ENCODE assay signal across 7 mouse cellular contexts in genomic region chr5:76529040-76529703, GRCm38 (mm10). TPM values are rescaled to one million over a fixed set of nuclear protein-coding genes. Genes with fewer than 3 reads are reported as not detected.
DNase-seq lines count a peak whose midpoint lies in the region; ATAC-seq lines count a peak whose summit lies in the region.

TSS of gene Exoc1 (plus strand) at chr5:76529311.

- no peaks in the 10 kb centered on the region for H3K4me1 ChIP-seq in embryonic facial prominence, embryonic 11.5 days (ENCODE audit: control insufficient read depth, insufficient read depth, low read length)
- H3K4me1 ChIP-seq in limb, embryonic 10.5 days: peaks cover 11% of the 10 kb centered on the region
- peaks cover 17% of the 10 kb centered on the region for H3K4me1 ChIP-seq in midbrain, embryonic 13.5 days (replicated peaks)

- 0 out of 2 replicates have a peak within 1 kb of the TSS, but pooled peaks have one; percentile 72 for H3K27ac ChIP-seq in embryonic facial prominence, embryonic 11.5 days (replicated peaks; ENCODE audit: low read depth, low read length)
- H3K27ac ChIP-seq in limb, embryonic 10.5 days: peak within 1 kb of the TSS; percentile 84
- peak within 1 kb of the TSS; percentile 76 for H3K27ac ChIP-seq in midbrain, embryonic 13.5 days

- DNase-seq in adrenal gland, postnatal 14 days: peak; percentile 96
- peak; percentile 97 for DNase-seq in embryonic facial prominence, embryonic 11.5 days (ENCODE audit: low spot score)
- peak; percentile 94 for DNase-seq in kidney, adult 11 months
- DNase-seq in limb, embryonic 10.5 days (ENCODE audit: low spot score): peak; percentile 97
- DNase-seq in spleen, adult 12 weeks (ENCODE audit: low spot score): peak; percentile 82

- peak within 1 kb of the TSS; percentile 77 for H3K9ac ChIP-seq in embryonic facial prominence, embryonic 11.5 days (replicated peaks; ENCODE audit: low read length)
- peak within 1 kb of the TSS; percentile 82 for H3K9ac ChIP-seq in midbrain, embryonic 13.5 days (replicated peaks)

- no peaks in the 10 kb centered on the region for H3K27me3 ChIP-seq in embryonic facial prominence, embryonic 11.5 days (ENCODE audit: control insufficient read depth, insufficient read depth, low read length)
- H3K27me3 ChIP-seq in limb, embryonic 10.5 days (ENCODE audit: low read depth, poor library complexity, severe bottlenecking): no peaks in the 10 kb centered on the region
- H3K27me3 ChIP-seq in midbrain, embryonic 13.5 days: no peaks in the 10 kb centered on the region

- H3K4me2 ChIP-seq in embryonic facial prominence, embryonic 11.5 days (ENCODE audit: low read depth, low read length): peak within 1 kb of the TSS; percentile 72
- peak within 1 kb of the TSS; percentile 94 for H3K4me2 ChIP-seq in midbrain, embryonic 13.5 days (replicated peaks)

- ATAC-seq in embryonic facial prominence, embryonic 11.5 days (replicated peaks; ENCODE audit: insufficient number of reproducible peaks, low FRiP score, low TSS enrichment, low read depth): peak; percentile 99
- ATAC-seq in granulocyte monocyte progenitor cell, adult 5-6 weeks (replicated peaks; ENCODE audit: poor library complexity, severe bottlenecking): peak; percentile 91
- peak; percentile 100 for ATAC-seq in midbrain, embryonic 13.5 days

- H3K4me3 ChIP-seq in embryonic facial prominence, embryonic 11.5 days (ENCODE audit: low read depth, low read length): peak within 1 kb of the TSS; percentile 94
- H3K4me3 ChIP-seq in limb, embryonic 10.5 days: peak within 1 kb of the TSS; percentile 78
- H3K4me3 ChIP-seq in midbrain, embryonic 13.5 days (replicated peaks): peak within 1 kb of the TSS; percentile 96

- WGBS in embryonic facial prominence, embryonic 11.5 days: 0% methylated on average over 35 of the region's 39 CpGs
- under 1% methylated on average over 39 of the region's 39 CpGs for WGBS in limb, embryonic 10.5 days
- WGBS in midbrain, embryonic 13.5 days: under 1% methylated on average over 39 of the region's 39 CpGs

- H3K9me3 ChIP-seq in embryonic facial prominence, embryonic 11.5 days (replicated peaks; ENCODE audit: control insufficient read depth, low read length): no peaks in the 10 kb centered on the region
- no peaks in the 10 kb centered on the region for H3K9me3 ChIP-seq in limb, embryonic 10.5 days (replicated peaks)
- H3K9me3 ChIP-seq in midbrain, embryonic 13.5 days: no peaks in the 10 kb centered on the region

- H3K36me3 ChIP-seq in embryonic facial prominence, embryonic 11.5 days (replicated peaks; ENCODE audit: control insufficient read depth, insufficient read depth, low read depth, low read length): no peaks in the 10 kb centered on the region
- H3K36me3 ChIP-seq in limb, embryonic 10.5 days: peaks cover 11% of the 10 kb centered on the region; the same call in 1 of the 2 replicates
- H3K36me3 ChIP-seq in midbrain, embryonic 13.5 days: peaks cover 11% of the 10 kb centered on the region

RNA-seq across cellular contexts. Expression of gene Exoc1, which starts in this region (rescaled TPM):
- 40.6 and 44.3 TPM in 2 replicates for total RNA-seq in adrenal gland, postnatal 14 days (2021)
- polyA plus RNA-seq in embryonic facial prominence, embryonic 11.5 days (2014; fragmentation: Nextera tagmentation; extraction: Ambion mirVana): 48.2 and 50.4 TPM in 2 replicates
- total RNA-seq in granulocyte monocyte progenitor cell, adult 5-6 weeks (2014; fragmentation: Nextera tagmentation): 40.9 and 87.9 TPM in 2 replicates
- total RNA-seq in granulocyte monocyte progenitor cell, adult 5-6 weeks (2017): 49.0 and 50.1 TPM in 2 replicates
- 33.3 and 44.4 TPM in 2 replicates for polyA plus RNA-seq in limb, embryonic 10.5 days (2016; fragmentation: Nextera tagmentation; extraction: Ambion mirVana)
- polyA plus RNA-seq in midbrain, embryonic 13.5 days (2015; fragmentation: Nextera tagmentation; extraction: Ambion mirVana): 61.7 and 65.3 TPM in 2 replicates

Comparison
In these comparisons a context has a peak if more than half of its experiments do, and no peak if none do; other contexts are left out.
1. Peak in every context shown above with its lines: DNase-seq, ATAC-seq, H3K4me3 ChIP-seq and H3K27ac ChIP-seq.